Mouse (Mus musculus): Measurements from ENCODE around the gene Slc30a1. TPM values are rescaled to one million over a fixed set of nuclear protein-coding genes. Genes with fewer than 3 reads are reported as not detected.

Gene Slc30a1
- total and polyA plus RNA-seq, 2 experiments from 2014 or later = 4.9 to 32.4 TPM

DNA sequence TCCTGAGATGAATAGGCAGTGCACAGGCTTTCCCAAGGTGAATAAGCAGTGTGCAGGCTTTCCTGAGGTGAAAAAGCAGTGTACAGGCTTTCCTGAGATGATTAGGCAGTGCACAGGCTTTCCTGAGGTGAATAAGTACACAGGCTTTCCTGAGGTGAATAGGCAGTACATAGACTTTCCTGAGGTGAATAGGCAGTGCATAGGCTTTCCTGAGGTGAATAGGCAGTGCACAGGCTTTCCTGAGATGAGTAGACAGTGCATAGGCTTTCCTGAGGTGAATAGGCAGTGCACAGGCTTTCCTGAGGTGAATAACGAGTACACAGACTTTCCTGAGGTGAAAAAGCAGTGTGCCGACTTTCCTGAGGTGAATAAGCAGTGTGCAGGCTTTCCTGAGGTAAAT is 54.4 kb downstream of the Slc30a1 start:
- Histone ChIP-seq H3K9me3 (ENCODE audit: low read length) (no peaks in the 10 kb centered on the region), H3K27me3 (ENCODE audit: insufficient read depth, low read length) (no peaks in the 10 kb centered on the region), H3K36me3 (ENCODE audit: insufficient read depth) (no peaks in the 10 kb centered on the region), H3K4me2 (ENCODE audit: low read depth) (no peak overlapping the region), H3K4me1 (ENCODE audit: insufficient read depth) (no peaks in the 10 kb centered on the region), H3K27ac (ENCODE audit: low read depth, low read length) (no peak overlapping the region), H3K4me3 (ENCODE audit: low read depth, low read length) (no peak overlapping the region), H3K9ac (no peak overlapping the region)
- no peak for ATAC-seq
- no peak for TF ChIP-seq CTCF (IDR thresholded peaks at IDR 0.05; ENCODE audit: low read depth)
- DNase-seq = no peak
- WGBS = 32% methylated on average over 2 of the region's 2 CpGs

Other genes with a start within 250 kb of the Slc30a1 start
- 55.8 and 73.8 TPM in 2 replicates for gene Lpgat1, start 188.9 kb upstream of the Slc30a1 start, total RNA-seq (2014; rRNA removed)
- gene Lpgat1, start 188.9 kb upstream of the Slc30a1 start, polyA plus RNA-seq (2015; fragmentation: Nextera tagmentation; extraction: Ambion mirVana) = 30.1 and 46.6 TPM in 2 replicates
- 3.6 and 5.1 TPM in 2 replicates for gene Nek2, start 85.3 kb upstream of the Slc30a1 start, total RNA-seq (2014; rRNA removed)
- gene Nek2, start 85.3 kb upstream of the Slc30a1 start, polyA plus RNA-seq (2015; fragmentation: Nextera tagmentation; extraction: Ambion mirVana) = 5.0 and 6.2 TPM in 2 replicates
- gene Rd3, start 70.6 kb downstream of the Slc30a1 start, total RNA-seq (2014; rRNA removed) = 0.92 and 1.9 TPM in 2 replicates
- gene Rd3, start 70.6 kb downstream of the Slc30a1 start, polyA plus RNA-seq (2015; fragmentation: Nextera tagmentation; extraction: Ambion mirVana) = 3.3 and 3.4 TPM in 2 replicates
- 2.0 and 4.3 TPM in 2 replicates for gene Traf5, start 185.8 kb downstream of the Slc30a1 start, total RNA-seq (2014; rRNA removed)
- gene Traf5, start 185.8 kb downstream of the Slc30a1 start, polyA plus RNA-seq (2015; fragmentation: Nextera tagmentation; extraction: Ambion mirVana) = 1.2 and 1.5 TPM in 2 replicates
- gene Rcor3, start 231.3 kb downstream of the Slc30a1 start, total RNA-seq (2014; rRNA removed) = 30.7 and 32.6 TPM in 2 replicates
- gene Rcor3, start 231.3 kb downstream of the Slc30a1 start, polyA plus RNA-seq (2015; fragmentation: Nextera tagmentation; extraction: Ambion mirVana) = 35.3 and 48.0 TPM in 2 replicates

All from forebrain, postnatal 0 days (tissue).